27 mouse cellular contexts compared by ENCODE assay signal in the genomic region with DNA sequence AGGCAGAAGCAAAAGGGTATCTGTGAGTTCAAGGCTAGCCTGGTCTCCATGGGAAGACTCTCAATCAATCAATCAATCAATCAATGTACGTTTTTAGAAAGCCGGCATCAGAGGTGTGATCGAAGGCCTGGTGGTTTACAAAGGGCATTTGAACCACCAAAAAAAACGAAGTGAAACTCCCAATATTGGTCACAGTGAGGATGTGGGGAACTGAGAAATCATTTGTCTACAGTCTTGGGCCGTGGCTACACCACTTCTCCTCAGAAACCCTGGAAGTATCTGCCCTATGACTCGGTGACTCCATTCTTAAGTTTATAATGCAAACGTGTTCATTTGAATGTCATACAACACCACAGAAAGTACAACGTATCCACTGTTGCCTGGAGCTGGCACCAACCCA.
DNase-seq lines count a peak whose midpoint lies in the region; ATAC-seq lines count a peak whose summit lies in the region.
"Had no signal": no experiment of that assay in that cellular context is flagged by ENCODE, and none has a peak within 500 bp of the region (broad histone marks: within the 10 kb centered on the region; RNA-seq: fewer than 3 reads in every experiment).

No protein-coding gene starts in this region.

- ATAC-seq in common myeloid progenitor, adult 5-6 weeks (replicated peaks; ENCODE audit: low read depth, poor library complexity, severe bottlenecking) = peak; percentile 53
- peak; percentile 65 for ATAC-seq in megakaryocyte, adult 5-6 weeks (ENCODE audit: poor library complexity, severe bottlenecking)
- ATAC-seq in monocyte, adult 5-6 weeks (replicated peaks; ENCODE audit: insufficient number of reproducible peaks, low FRiP score, low TSS enrichment, poor library complexity, severe bottlenecking) = peak; percentile 66
- no peak for ATAC-seq in heart, embryonic 11.5 days (replicated peaks; ENCODE audit: insufficient number of reproducible peaks, low FRiP score, low TSS enrichment)
- ATAC-seq: activated CD4-positive, CD25-positive, alpha-beta regulatory T cell, adult 4 months; CD4-positive, CD25-positive, alpha-beta regulatory T cell, adult 4 months; forebrain, embryonic 14.5 days; forebrain, postnatal 0 days; Patski had no signal

- H3K9ac ChIP-seq in heart, embryonic 11.5 days (ENCODE audit: low read depth, low read length) = no peak overlapping the region
- H3K9ac ChIP-seq: embryonic facial prominence, embryonic 13.5 days; embryonic facial prominence, embryonic 15.5 days; forebrain, embryonic 12.5 days; forebrain, postnatal 0 days had no signal

- no peak overlapping the region for H3K4me2 ChIP-seq in heart, embryonic 11.5 days
- H3K4me2 ChIP-seq: embryonic facial prominence, embryonic 13.5 days; embryonic facial prominence, embryonic 15.5 days; forebrain, embryonic 12.5 days had no signal

- no peaks in the 10 kb centered on the region for H3K9me3 ChIP-seq in heart, embryonic 11.5 days (replicated peaks; ENCODE audit: control insufficient read depth, low read length)
- H3K9me3 ChIP-seq: embryonic facial prominence, embryonic 13.5 days; embryonic facial prominence, embryonic 15.5 days; forebrain, embryonic 10.5 days; forebrain, embryonic 12.5 days had no signal

- H3K4me3 ChIP-seq in heart, embryonic 11.5 days (ENCODE audit: low read depth, low read length) = no peak overlapping the region
- H3K4me3 ChIP-seq: embryonic facial prominence, embryonic 13.5 days; embryonic facial prominence, embryonic 15.5 days; erythroblast, embryonic 14.5 days; forebrain, embryonic 10.5 days; forebrain, embryonic 12.5 days had no signal

- no peaks in the 10 kb centered on the region for H3K36me3 ChIP-seq in heart, embryonic 11.5 days (ENCODE audit: control insufficient read depth, insufficient read depth, low read length)
- H3K36me3 ChIP-seq: embryonic facial prominence, embryonic 13.5 days; embryonic facial prominence, embryonic 15.5 days; forebrain, embryonic 10.5 days; forebrain, embryonic 12.5 days had no signal

- H3K27me3 ChIP-seq in heart, embryonic 11.5 days (ENCODE audit: control insufficient read depth, insufficient read depth, low read length) = 0 out of 2 replicates have a peak, but pooled peaks cover 2% of the 10 kb centered on the region
- H3K27me3 ChIP-seq: embryonic facial prominence, embryonic 13.5 days; forebrain, embryonic 12.5 days; Patski had no signal

- H3K27ac ChIP-seq in heart, embryonic 11.5 days (ENCODE audit: low read depth, low read length) = no peak overlapping the region
- H3K27ac ChIP-seq: embryonic facial prominence, embryonic 13.5 days; embryonic facial prominence, embryonic 15.5 days; forebrain, embryonic 10.5 days; forebrain, embryonic 12.5 days had no signal

- DNase-seq in A20 (ENCODE audit: low read depth, low spot score) = peak; percentile 73
- DNase-seq in spleen, postnatal 4 days (ENCODE audit: low spot score in 2 of 2) = no peak
- DNase-seq in B cell, adult 2 months = no peak
- DNase-seq in layer of hippocampus, postnatal 36 days = no peak
- DNase-seq: adrenal gland, adult 8-10 months; adrenal gland, postnatal 14 days; adrenal gland, postnatal 36 days; cerebellum, adult 11-12 months; cerebellum, adult 2 months; cerebellum, adult 9-10 months; cerebellum, postnatal 10 days; cerebellum, postnatal 25 days; embryo, embryonic 11 days; forebrain, postnatal 0 days had no signal

- peaks cover 12% of the 10 kb centered on the region for H3K4me1 ChIP-seq in heart, embryonic 11.5 days (ENCODE audit: control insufficient read depth, insufficient read depth, low read length)
- H3K4me1 ChIP-seq: forebrain, embryonic 12.5 days had no signal

- WGBS in heart, embryonic 11.5 days (ENCODE audit: insufficient replicate concordance) = 83% methylated on average over 8 of the region's 8 CpGs
